Mouse (Mus musculus) ES-E14 (cell line): Measurements from ENCODE around the gene Rps6ka5.

Experiments
- CHD2 ChIP-seq: IDR thresholded peaks from 2 replicates; pipeline ENCODE4 v1.6.1; 2014; ENCODE audit warnings: mild to moderate bottlenecking, low read depth, low read length, inconsistent platforms
- HCFC1 ChIP-seq: IDR thresholded peaks from 2 replicates; pipeline ENCODE4 v1.6.1; 2012; ENCODE audit warnings: low read length, inconsistent platforms, borderline replicate concordance; ENCODE audit not compliant: insufficient read depth
- MAFK ChIP-seq: IDR thresholded peaks from 2 replicates; pipeline ENCODE4 v1.6.1; 2014; ENCODE audit warnings: mild to moderate bottlenecking, low read depth, low read length, inconsistent platforms; ENCODE audit not compliant: insufficient read depth
- ZC3H11A ChIP-seq: IDR thresholded peaks from 2 replicates; pipeline ENCODE4 v1.6.1; 2012; ENCODE audit warnings: low read depth, mild to moderate bottlenecking, inconsistent platforms, low read length, borderline replicate concordance
- ZNF384 ChIP-seq: IDR thresholded peaks from 2 replicates; pipeline ENCODE4 v1.6.1; 2012; ENCODE audit warnings: low read depth, low read length, inconsistent platforms

GRCm38 (mm10) chr12:100711819-100712218 lies 15.0 kb downstream of the Rps6ka5 start:
- TF ChIP-seq MAFK (no peak), CHD2 (no peak), HCFC1 (no peak), ZC3H11A (no peak), ZNF384 (no peak)
